Mouse (Mus musculus): Measurements from ENCODE around the gene Ccdc8. TPM values are rescaled to one million over a fixed set of nuclear protein-coding genes. Genes with fewer than 3 reads are reported as not detected.

Ccdc8 gene
- 0.26 TPM for polyA plus RNA-seq (2014; fragmentation: Illumina TruSeq; extraction: RNeasy Lipid Tissue Mini Kit (QIAGEN cat#74804); ENCODE audit: low replicate concordance)

GRCm38 (mm10) chr7:16992451-16992807 is at the start of gene Ccdc8:
Gene Ccdc8 (plus strand): TSS chr7:16992708.

GRCm38 (mm10) chr7:16944061-16944807 is 48.3 kb upstream of the Ccdc8 start, which contains the start of gene Pnmal2:
Gene Pnmal2 (plus strand): TSS chr7:16944682.

GRCm38 (mm10) chr7:16959539-16960187 is 32.8 kb upstream of the Ccdc8 start, which contains the start of gene Pnmal1:
Gene Pnmal1 (plus strand): TSS chr7:16959679.

GRCm38 (mm10) chr7:16982859-16983568 is 9.5 kb upstream of the Ccdc8 start, which contains the start of gene Gm42372:
Gene Gm42372 (plus strand): TSS chr7:16983086.

GRCm38 (mm10) chr7:17027588-17028343 is 35.3 kb downstream of the Ccdc8 start, which contains the start of gene Ppp5c:
Gene Ppp5c (minus strand): TSS chr7:17027924.

Other genes with a start within 250 kb of the Ccdc8 start
- gene Slc1a5, start 211.4 kb upstream of the Ccdc8 start, polyA plus RNA-seq (2014; fragmentation: Illumina TruSeq; extraction: RNeasy Lipid Tissue Mini Kit (QIAGEN cat#74804); ENCODE audit: low replicate concordance), result 17.6 TPM
- 8.1 TPM for gene Strn4, start 176.8 kb upstream of the Ccdc8 start, polyA plus RNA-seq (2014; fragmentation: Illumina TruSeq; extraction: RNeasy Lipid Tissue Mini Kit (QIAGEN cat#74804); ENCODE audit: low replicate concordance)
- 2.6 TPM for gene Fkrp, start 176.0 kb upstream of the Ccdc8 start, polyA plus RNA-seq (2014; fragmentation: Illumina TruSeq; extraction: RNeasy Lipid Tissue Mini Kit (QIAGEN cat#74804); ENCODE audit: low replicate concordance)
- gene Prkd2, start 149.8 kb upstream of the Ccdc8 start, polyA plus RNA-seq (2014; fragmentation: Illumina TruSeq; extraction: RNeasy Lipid Tissue Mini Kit (QIAGEN cat#74804); ENCODE audit: low replicate concordance), result 0.59 TPM
- gene Dact3, start 117.4 kb upstream of the Ccdc8 start, polyA plus RNA-seq (2014; fragmentation: Illumina TruSeq; extraction: RNeasy Lipid Tissue Mini Kit (QIAGEN cat#74804); ENCODE audit: low replicate concordance), result 0.93 TPM
- gene Gng8, start 100.9 kb upstream of the Ccdc8 start, polyA plus RNA-seq (2014; fragmentation: Illumina TruSeq; extraction: RNeasy Lipid Tissue Mini Kit (QIAGEN cat#74804); ENCODE audit: low replicate concordance), result not detected
- gene Ptgir, start 86.2 kb upstream of the Ccdc8 start, polyA plus RNA-seq (2014; fragmentation: Illumina TruSeq; extraction: RNeasy Lipid Tissue Mini Kit (QIAGEN cat#74804); ENCODE audit: low replicate concordance), result 0.59 TPM
- gene Calm3, start 68.6 kb upstream of the Ccdc8 start, polyA plus RNA-seq (2014; fragmentation: Illumina TruSeq; extraction: RNeasy Lipid Tissue Mini Kit (QIAGEN cat#74804); ENCODE audit: low replicate concordance), result 15.4 TPM
- 0.11 TPM for gene Pnmal2, start 48.0 kb upstream of the Ccdc8 start, polyA plus RNA-seq (2014; fragmentation: Illumina TruSeq; extraction: RNeasy Lipid Tissue Mini Kit (QIAGEN cat#74804); ENCODE audit: low replicate concordance)
- 0.30 TPM for gene Pnmal1, start 33.0 kb upstream of the Ccdc8 start, polyA plus RNA-seq (2014; fragmentation: Illumina TruSeq; extraction: RNeasy Lipid Tissue Mini Kit (QIAGEN cat#74804); ENCODE audit: low replicate concordance)
- 0.30 TPM for gene Gm42372, start 9.6 kb upstream of the Ccdc8 start, polyA plus RNA-seq (2014; fragmentation: Illumina TruSeq; extraction: RNeasy Lipid Tissue Mini Kit (QIAGEN cat#74804); ENCODE audit: low replicate concordance)
- 8.2 TPM for gene Ppp5c, start 35.2 kb downstream of the Ccdc8 start, polyA plus RNA-seq (2014; fragmentation: Illumina TruSeq; extraction: RNeasy Lipid Tissue Mini Kit (QIAGEN cat#74804); ENCODE audit: low replicate concordance)
- 0.41 TPM for gene Hif3a, start 69.7 kb downstream of the Ccdc8 start, polyA plus RNA-seq (2014; fragmentation: Illumina TruSeq; extraction: RNeasy Lipid Tissue Mini Kit (QIAGEN cat#74804); ENCODE audit: low replicate concordance)
- 0.07 TPM for gene Psg16, start 81.3 kb downstream of the Ccdc8 start, polyA plus RNA-seq (2014; fragmentation: Illumina TruSeq; extraction: RNeasy Lipid Tissue Mini Kit (QIAGEN cat#74804); ENCODE audit: low replicate concordance)
- not detected for gene Ceacam3, start 157.6 kb downstream of the Ccdc8 start, polyA plus RNA-seq (2014; fragmentation: Illumina TruSeq; extraction: RNeasy Lipid Tissue Mini Kit (QIAGEN cat#74804); ENCODE audit: low replicate concordance)
- gene Psg29, start 210.8 kb downstream of the Ccdc8 start, polyA plus RNA-seq (2014; fragmentation: Illumina TruSeq; extraction: RNeasy Lipid Tissue Mini Kit (QIAGEN cat#74804); ENCODE audit: low replicate concordance), result not detected

Data from small intestine, adult 10 weeks (tissue).